Mouse (Mus musculus) cerebellum, adult 2 months (tissue): ENCODE measurements around the gene Ccdc32. TPM values are rescaled to one million over a fixed set of nuclear protein-coding genes. Genes with fewer than 3 reads are reported as not detected.

Experiments
- DNase-seq, 2 experiments: peaks; one replicate each; pipeline ENCODE4 v3.0.0; 2021
- H3K27ac ChIP-seq: fragments of 200-500 bp; 2 replicates; pipeline ENCODE4 v1.5.1; 2012; ENCODE audit warnings: low read length, control low read depth, inconsistent platforms; ENCODE audit not compliant: insufficient read depth
- H3K27me3 ChIP-seq: fragments of 200-500 bp; 2 replicates; pipeline ENCODE4 v1.6.1; 2012; ENCODE audit warnings: inconsistent platforms, mild to moderate bottlenecking, low read length, moderate library complexity; ENCODE audit not compliant: control insufficient read depth, insufficient read depth
- H3K4me1 ChIP-seq: fragments of 200-500 bp; 2 replicates; pipeline ENCODE4 v1.6.1; 2011; ENCODE audit warnings: low read length; ENCODE audit not compliant: control insufficient read depth, insufficient read depth
- H3K4me3 ChIP-seq: fragments of 200-500 bp; replicated peaks from 2 replicates; pipeline ENCODE3; 2011; ENCODE audit warnings: mild to moderate bottlenecking, low read depth, low read length, control low read depth; ENCODE audit not compliant: insufficient read depth
- CTCF ChIP-seq: fragments of 200-500 bp; IDR thresholded peaks from 2 replicates; pipeline ENCODE4 v1.5.1; 2011; ENCODE audit warnings: low read depth, mild to moderate bottlenecking, control low read depth, low read length, moderate library complexity, borderline replicate concordance; ENCODE audit not compliant: insufficient read depth
- POLR2A ChIP-seq: fragments of 200-500 bp; IDR thresholded peaks from 2 replicates; pipeline ENCODE4 v1.6.1; 2011; ENCODE audit warnings: low read length, control low read depth, borderline replicate concordance; ENCODE audit not compliant: insufficient read depth
- WGBS: fragments of 180-500 bp; shearing (Covaris S2); methylation state at CpG from one replicate; pipeline ENCODE4 v1.1.7; 2018; 5-methylcytosine and 5-hydroxymethylcytosine counted together
- polyA plus RNA-seq: library from polyadenylated mRNA; depleted of rRNA; stranded (reverse); fragments of >200 nt; gene quantifications from 2 replicates; pipeline ENCODE4 v1.2.3, GENCODE M21; 2012; rRNA removed

Gene Ccdc32
- polyA plus RNA-seq, result 33.0 and 34.3 TPM in 2 replicates

DNA sequence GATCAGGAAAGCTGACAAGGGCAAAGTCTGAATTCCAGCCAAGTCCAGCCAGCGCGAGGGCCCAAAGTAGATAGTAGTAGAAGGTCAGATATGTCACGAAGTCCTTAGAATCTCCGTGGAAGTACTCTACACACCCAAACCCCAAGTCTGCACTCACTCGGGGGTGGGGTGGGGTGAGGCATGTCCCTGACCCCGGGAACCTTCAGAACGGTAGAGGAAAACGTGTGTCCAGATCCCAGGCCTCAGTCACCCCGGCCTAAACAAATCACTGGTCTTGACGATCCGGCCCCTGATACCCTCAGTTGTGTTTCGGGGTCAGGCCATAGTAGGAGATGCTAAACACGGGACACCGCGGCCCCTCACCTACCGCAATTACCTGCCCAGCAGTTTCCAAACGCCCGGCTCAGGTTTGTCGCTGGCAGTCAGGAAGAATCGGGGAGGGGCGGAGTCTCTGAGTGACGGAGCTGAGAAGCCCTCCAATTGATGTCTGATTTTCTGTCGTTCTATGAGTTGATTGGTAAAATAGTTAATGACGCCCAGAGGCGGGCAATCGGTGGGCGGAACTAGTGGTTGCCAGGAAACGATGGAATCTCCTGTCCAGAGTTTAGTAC is at the start of gene Ccdc32:
TSS of gene Ccdc32 (minus strand) at position 453 of the 611 bp plus-strand sequence.
- Histone ChIP-seq H3K4me1 (peaks cover 4% of the 10 kb centered on the region; the same call in 1 of the 2 replicates), H3K27me3 (no peaks in the 10 kb centered on the region), H3K27ac (0 out of 2 replicates have a peak within 1 kb of the TSS, but pooled peaks have one; percentile 2), H3K4me3 (peak within 1 kb of the TSS; percentile 97)
- under 1% methylated on average over 28 of the region's 28 CpGs for WGBS
- TF ChIP-seq POLR2A (peak; percentile 44; the same call in 1 of the 2 replicates), CTCF (no peak)
- peak; percentile 95 to 96 for DNase-seq

GRCm38 (mm10) chr2:119072397-119072796 is 43.2 kb upstream of the Ccdc32 start:
- Histone ChIP-seq H3K4me1 (no peaks in the 10 kb centered on the region), H3K27me3 (no peaks in the 10 kb centered on the region), H3K27ac (no peak overlapping the region), H3K4me3 (no peak overlapping the region)
- TF ChIP-seq CTCF (no peak), POLR2A (no peak)
- WGBS, result 93% methylated on average over 4 of the region's 4 CpGs
- no peak for DNase-seq

- 97% methylated on average over 2 of the region's 2 CpGs for WGBS
- no peak for TF ChIP-seq POLR2A
- no peak for TF ChIP-seq CTCF
- H3K4me3 ChIP-seq, result no peak overlapping the region
- no peak overlapping the region for H3K27ac ChIP-seq
- H3K4me1 ChIP-seq, result no peaks in the 10 kb centered on the region
- DNase-seq, result no peak
- no peaks in the 10 kb centered on the region for H3K27me3 ChIP-seq
Observed at GRCm38 (mm10) chr2:119060139-119060538, 30.9 kb upstream of the Ccdc32 start.

- Histone ChIP-seq H3K4me1 (no peaks in the 10 kb centered on the region), H3K4me3 (no peak overlapping the region), H3K27ac (no peak overlapping the region), H3K27me3 (no peaks in the 10 kb centered on the region)
- DNase-seq, result no peak
- no peak for TF ChIP-seq POLR2A
- no peak for TF ChIP-seq CTCF
- WGBS, result 90% methylated on average over 4 of the region's 4 CpGs
Observed at GRCm38 (mm10) chr2:119050132-119050650, 21.0 kb upstream of the Ccdc32 start.

- 8% methylated on average over 4 of the region's 4 CpGs for WGBS
- H3K4me3 ChIP-seq, result no peak overlapping the region
- H3K27me3 ChIP-seq, result no peaks in the 10 kb centered on the region
- DNase-seq, result no peak
- H3K4me1 ChIP-seq, result no peaks in the 10 kb centered on the region
- TF ChIP-seq CTCF (no peak), POLR2A (no peak)
- H3K27ac ChIP-seq, result no peak overlapping the region
Observed at GRCm38 (mm10) chr2:119047849-119048248, 18.7 kb upstream of the Ccdc32 start.

DNA sequence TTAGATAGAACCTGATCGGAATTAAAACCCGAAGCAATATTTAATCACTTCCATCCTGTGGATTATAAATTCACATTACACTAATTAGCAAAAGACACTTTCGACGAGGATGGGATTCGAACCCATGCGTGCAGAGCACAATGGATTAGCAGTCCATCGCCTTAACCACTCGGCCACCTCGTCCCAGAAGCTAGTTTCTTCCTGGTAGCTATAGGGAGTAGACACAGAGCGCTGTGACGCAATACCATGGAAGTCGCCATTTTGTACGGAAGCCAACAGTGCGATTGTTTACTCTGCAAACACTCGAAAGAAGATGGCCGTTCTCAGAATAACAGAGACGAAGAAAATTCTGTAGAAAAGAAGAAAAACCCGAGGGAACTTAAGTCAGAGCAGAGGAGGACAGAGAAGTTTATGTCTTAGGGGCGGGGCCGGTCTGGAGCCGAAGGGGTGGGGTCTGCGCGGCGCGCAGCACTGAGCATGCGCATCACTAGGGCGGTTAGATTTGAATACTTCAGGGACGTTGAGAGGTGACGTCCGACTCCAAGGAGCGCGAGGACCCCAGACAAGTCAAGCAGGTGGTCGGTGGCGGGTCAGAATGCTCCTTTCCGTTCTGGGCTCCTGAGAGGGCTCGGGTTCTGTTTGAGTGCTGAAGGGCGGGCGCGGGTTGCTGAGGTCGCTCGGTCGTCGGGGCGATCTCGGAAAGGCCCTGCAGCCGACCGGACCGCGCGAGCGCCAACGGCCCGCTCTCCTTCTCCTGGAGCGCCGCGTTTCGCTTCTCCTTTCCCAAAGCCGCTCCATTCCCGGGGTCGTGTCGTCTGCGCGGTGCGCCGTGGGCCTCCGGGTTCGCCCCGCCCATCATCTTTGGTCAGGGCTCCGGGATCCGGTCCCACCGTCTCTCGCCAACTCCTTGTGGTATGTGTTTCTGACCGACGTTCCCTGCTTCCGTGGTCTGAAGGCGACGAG is 17.7 kb upstream of the Ccdc32 start, which contains the start of gene Knl1:
TSS of gene Knl1 (plus strand) at position 471 of the 963 bp plus-strand sequence.
- peak; percentile 90 to 96 for DNase-seq
- Histone ChIP-seq H3K4me3 (peak within 1 kb of the TSS; percentile 88), H3K4me1 (no peaks in the 10 kb centered on the region), H3K27ac (no peak within 1 kb of the TSS), H3K27me3 (no peaks in the 10 kb centered on the region)
- no peak for TF ChIP-seq CTCF
- TF ChIP-seq POLR2A, result peak; percentile 51; the same call in 1 of the 2 replicates
- WGBS, result under 1% methylated on average over 77 of the region's 77 CpGs

- Histone ChIP-seq H3K27me3 (no peaks in the 10 kb centered on the region), H3K4me3 (no peak overlapping the region), H3K4me1 (no peaks in the 10 kb centered on the region), H3K27ac (no peak overlapping the region)
- no peak for TF ChIP-seq POLR2A
- TF ChIP-seq CTCF, result no peak
- 64% methylated on average over 2 of the region's 2 CpGs for WGBS
- no peak for DNase-seq
Observed at GRCm38 (mm10) chr2:119045163-119045562, 16.0 kb upstream of the Ccdc32 start.
